Mouse (Mus musculus) adrenal gland, postnatal 14 days (tissue): ENCODE data around the gene Psmd11. TPM values are rescaled to one million over a fixed set of nuclear protein-coding genes. Genes with fewer than 3 reads are reported as not detected.

Source experiments
- DNase-seq: peaks from one replicate; pipeline ENCODE4 v3.0.0; 2021; ENCODE audit warnings: mixed read lengths
- total RNA-seq: library from RNA; stranded (reverse); gene quantifications from 2 replicates; pipeline ENCODE4 v1.2.3, GENCODE M21; 2021

Gene Psmd11
- total RNA-seq, 1 experiment from 2014 or later = 132 TPM

GRCm38 (mm10) chr11:80481409-80482050 is 53.1 kb downstream of the Psmd11 start:
- DNase-seq = no peak

- DNase-seq = no peak
Measured at GRCm38 (mm10) chr11:80482347-80482746, 53.9 kb downstream of the Psmd11 start.

- DNase-seq = no peak
Measured at GRCm38 (mm10) chr11:80482921-80483320, 54.5 kb downstream of the Psmd11 start.

- DNase-seq = no peak
Measured at GRCm38 (mm10) chr11:80483536-80484067, 55.2 kb downstream of the Psmd11 start.

- DNase-seq = peak; percentile 47
Measured at GRCm38 (mm10) chr11:80484191-80484791, 55.9 kb downstream of the Psmd11 start.

- no peak for DNase-seq
Measured at GRCm38 (mm10) chr11:80485120-80485551, 56.7 kb downstream of the Psmd11 start.

GRCm38 (mm10) chr11:80485622-80486206 is 57.3 kb downstream of the Psmd11 start:
- DNase-seq = no peak

- DNase-seq = no peak
Measured at GRCm38 (mm10) chr11:80487904-80488587, 59.6 kb downstream of the Psmd11 start.

GRCm38 (mm10) chr11:80489172-80489881 is 60.9 kb downstream of the Psmd11 start:
- no peak for DNase-seq

GRCm38 (mm10) chr11:80489882-80490196 is 61.4 kb downstream of the Psmd11 start:
- DNase-seq = no peak

GRCm38 (mm10) chr11:80490831-80491230 is 62.4 kb downstream of the Psmd11 start:
- DNase-seq = no peak

- no peak for DNase-seq
Measured at GRCm38 (mm10) chr11:80493186-80493585, 64.8 kb downstream of the Psmd11 start.

GRCm38 (mm10) chr11:80494852-80495251 is 66.4 kb downstream of the Psmd11 start:
- DNase-seq = no peak

GRCm38 (mm10) chr11:80495972-80496371 is 67.6 kb downstream of the Psmd11 start:
- DNase-seq = no peak

GRCm38 (mm10) chr11:80496640-80497039 is 68.2 kb downstream of the Psmd11 start:
- DNase-seq = no peak

- DNase-seq = no peak
Measured at GRCm38 (mm10) chr11:80497225-80497919, 69.0 kb downstream of the Psmd11 start.

GRCm38 (mm10) chr11:80498328-80499070 is 70.1 kb downstream of the Psmd11 start:
- no peak for DNase-seq

- peak; percentile 12 for DNase-seq
Measured at GRCm38 (mm10) chr11:80499550-80499952, 71.1 kb downstream of the Psmd11 start.

- DNase-seq = no peak
Measured at GRCm38 (mm10) chr11:80503281-80503680, 74.9 kb downstream of the Psmd11 start.

GRCm38 (mm10) chr11:80503726-80504452 is 75.5 kb downstream of the Psmd11 start:
- peak; percentile 37 for DNase-seq
